Mouse (Mus musculus): ENCODE measurements around the gene Utp15.

DNA sequence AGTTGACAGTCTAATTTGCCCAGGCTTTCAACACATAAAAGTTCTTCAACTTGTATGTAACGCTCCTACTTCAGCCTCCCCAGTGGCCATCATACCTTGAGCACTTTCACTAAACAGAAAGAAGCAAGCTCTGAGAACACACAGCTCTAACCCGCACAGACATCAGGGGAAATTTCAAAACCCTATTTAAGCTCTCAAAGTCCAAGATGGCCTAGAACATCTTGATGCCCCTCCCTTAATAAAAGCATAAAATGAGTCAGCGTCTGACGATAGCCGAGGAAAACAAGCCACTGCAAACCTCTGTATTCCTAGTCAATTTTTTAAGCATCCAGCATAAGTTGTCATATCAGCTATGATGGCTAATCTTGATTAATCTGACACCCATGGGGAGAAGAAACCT lies 48.8 kb upstream of the Utp15 start:
- TF ChIP-seq GATA1 (IDR thresholded peaks at IDR 0.05; ENCODE audit: low read length) (no peak), TAL1 (IDR thresholded peaks at IDR 0.05; ENCODE audit: low read length) (no peak)

All from erythroblast, embryonic 14.5 days (primary cell).